Mouse (Mus musculus): ENCODE data around the gene Otc.

- TF ChIP-seq POLR2A (IDR thresholded peaks at IDR 0.05; ENCODE audit: control insufficient read depth, low read depth, low read length) (no peak), CTCF (IDR thresholded peaks at IDR 0.05; ENCODE audit: control insufficient read depth, insufficient read depth, insufficient replicate concordance, low read depth, low read length) (no peak)
Observed at GRCm38 (mm10) chrX:10330246-10330645, 78.1 kb downstream of the Otc start.
